Mouse (Mus musculus) brain, embryonic 14.5 days (tissue): ENCODE measurements around the gene Fmnl2. TPM values are rescaled to one million over a fixed set of nuclear protein-coding genes. Genes with fewer than 3 reads are reported as not detected.

Experiments
- DNase-seq: peaks from one replicate; pipeline ENCODE4 v3.0.0-alpha.2; 2011; ENCODE audit warnings: low read depth
- CTCF ChIP-seq: fragments of 200-500 bp; IDR thresholded peaks from 2 replicates; pipeline ENCODE4 v1.5.1; 2012; ENCODE audit warnings: inconsistent platforms, mild to moderate bottlenecking, moderate library complexity, borderline replicate concordance; ENCODE audit not compliant: insufficient read depth, insufficient read length; ENCODE audit errors: extremely low read depth
- POLR2A ChIP-seq: fragments of 200-500 bp; IDR thresholded peaks from 2 replicates; pipeline ENCODE4 v1.6.1; 2012; ENCODE audit warnings: mild to moderate bottlenecking, inconsistent platforms, borderline replicate concordance; ENCODE audit not compliant: poor library complexity, insufficient read depth, insufficient read length, severe bottlenecking; ENCODE audit errors: extremely low read depth
- polyA plus RNA-seq: library from polyadenylated mRNA; depleted of rRNA; stranded (reverse); fragments of >200 nt; gene quantifications from 2 replicates; pipeline ENCODE4 v1.2.3, GENCODE M21; 2012

The Fmnl2 gene
- polyA plus RNA-seq, 1 experiment: 45.8 TPM

- no peak for DNase-seq
- TF ChIP-seq POLR2A: no peak
- no peak for TF ChIP-seq CTCF
These were observed 10.5 kb downstream of the Fmnl2 start for GRCm38 (mm10) chr2:52868181-52868580.

GRCm38 (mm10) chr2:52872636-52873035 is 15.0 kb downstream of the Fmnl2 start:
- no peak for DNase-seq

GRCm38 (mm10) chr2:52873276-52874063 is 15.8 kb downstream of the Fmnl2 start:
- TF ChIP-seq POLR2A: no peak
- no peak for TF ChIP-seq CTCF
- peak; percentile 86 for DNase-seq

More at GRCm38 (mm10) chr2:52872636-52873035, 15.0 kb downstream of the Fmnl2 start:
- TF ChIP-seq CTCF (no peak), POLR2A (no peak)

GRCm38 (mm10) chr2:52874721-52875120 is 17.1 kb downstream of the Fmnl2 start:
- DNase-seq: no peak
- TF ChIP-seq CTCF (no peak), POLR2A (no peak)

- TF ChIP-seq POLR2A (no peak), CTCF (no peak)
- DNase-seq: no peak
These were observed 18.1 kb downstream of the Fmnl2 start for GRCm38 (mm10) chr2:52875801-52876200.

GRCm38 (mm10) chr2:52883401-52883800 is 25.7 kb downstream of the Fmnl2 start:
- TF ChIP-seq CTCF (no peak), POLR2A (no peak)
- no peak for DNase-seq

GRCm38 (mm10) chr2:52884082-52884481 is 26.4 kb downstream of the Fmnl2 start:
- TF ChIP-seq POLR2A: no peak
- TF ChIP-seq CTCF: no peak
- peak; percentile 71 for DNase-seq

- no peak for TF ChIP-seq POLR2A
- TF ChIP-seq CTCF: no peak
- DNase-seq: no peak
These were observed 27.4 kb downstream of the Fmnl2 start for GRCm38 (mm10) chr2:52885071-52885470.

GRCm38 (mm10) chr2:52887281-52887680 is 29.6 kb downstream of the Fmnl2 start:
- no peak for DNase-seq
- no peak for TF ChIP-seq CTCF
- no peak for TF ChIP-seq POLR2A

- no peak for TF ChIP-seq POLR2A
- no peak for TF ChIP-seq CTCF
- DNase-seq: no peak
These were observed 33.5 kb downstream of the Fmnl2 start for GRCm38 (mm10) chr2:52891115-52891514.

- DNase-seq: no peak
- TF ChIP-seq POLR2A (no peak), CTCF (no peak)
These were observed 34.1 kb downstream of the Fmnl2 start for GRCm38 (mm10) chr2:52891744-52892143.

- TF ChIP-seq CTCF (no peak), POLR2A (no peak)
- peak; percentile 47 for DNase-seq
These were observed 37.4 kb downstream of the Fmnl2 start for GRCm38 (mm10) chr2:52894983-52895621.

GRCm38 (mm10) chr2:52896995-52897394 is 39.3 kb downstream of the Fmnl2 start:
- no peak for DNase-seq
- TF ChIP-seq POLR2A: no peak
- no peak for TF ChIP-seq CTCF
